Mouse (Mus musculus): ENCODE results near the gene H2afv.
A peak's percentile ranks its signal among the peaks of the same experiment; 100 is the strongest.
"Not testable (repeated sequence)": the region's sequence is repeated elsewhere in the genome, so short reads cannot be mapped to it uniquely, and the experiment has no call there.

H2afv gene

DNA sequence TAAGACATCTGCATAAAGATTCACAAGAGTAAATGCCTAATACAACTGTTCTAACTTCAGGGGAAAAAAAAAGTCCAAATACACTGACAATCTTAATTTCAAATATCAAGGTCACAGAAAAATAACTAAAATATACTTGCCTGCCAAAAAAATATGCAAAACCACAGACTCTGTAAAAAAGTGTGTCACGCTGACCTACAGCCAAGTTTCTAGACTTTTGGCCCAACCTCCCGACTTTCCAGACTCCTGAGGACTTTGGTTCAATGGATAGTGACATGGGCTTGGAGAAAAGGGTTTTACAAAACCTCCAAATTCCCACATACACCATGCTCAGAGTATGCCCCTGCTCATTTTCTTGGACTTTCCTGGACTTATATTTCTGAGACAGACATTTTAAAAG is 24.3 kb upstream of the H2afv start:
- peak; percentile 23 for DNase-seq

DNA sequence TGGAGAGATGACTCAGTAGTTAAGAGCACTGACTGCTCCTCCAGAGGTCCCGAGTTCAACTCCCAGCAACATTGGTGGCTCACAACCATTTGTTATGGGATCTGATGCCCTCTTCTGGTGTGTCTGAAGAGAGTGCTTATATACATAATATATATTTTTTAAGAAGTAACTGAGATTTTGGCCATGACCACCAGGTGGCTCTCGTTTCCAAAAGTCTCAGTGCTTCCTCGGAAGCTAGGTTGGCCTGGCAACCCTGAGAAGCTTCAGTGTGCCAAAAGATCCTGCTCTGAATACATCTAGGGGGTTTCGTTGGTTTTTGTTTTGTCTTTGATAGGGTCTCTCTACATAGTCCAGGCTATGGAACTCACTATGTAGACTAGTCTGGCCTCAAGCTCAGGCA is 20.9 kb upstream of the H2afv start:
- DNase-seq = peak; percentile 28

GRCm38 (mm10) chr11:6463159-6463837 is 19.1 kb upstream of the H2afv start:
- no peak for DNase-seq

DNA sequence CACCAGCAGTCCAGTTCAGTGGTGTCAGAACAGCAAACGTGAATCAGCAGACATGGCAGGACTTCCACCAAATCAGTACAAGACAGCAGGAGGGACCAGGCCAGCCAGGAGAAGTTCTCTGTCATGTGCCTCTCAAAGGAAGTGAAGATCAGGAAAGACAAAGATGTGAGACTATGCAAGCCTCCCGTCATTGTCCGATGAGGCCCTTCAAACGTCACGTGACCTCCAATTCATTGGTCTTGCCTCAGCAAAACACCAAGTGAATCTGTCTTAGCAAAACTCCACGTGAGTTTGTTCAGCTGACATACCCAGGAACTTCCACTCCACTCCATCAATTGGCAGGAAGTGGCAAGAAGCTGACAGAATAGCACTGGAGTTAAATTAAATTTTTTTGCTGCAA is 11.8 kb upstream of the H2afv start:
- no peak for DNase-seq

DNA sequence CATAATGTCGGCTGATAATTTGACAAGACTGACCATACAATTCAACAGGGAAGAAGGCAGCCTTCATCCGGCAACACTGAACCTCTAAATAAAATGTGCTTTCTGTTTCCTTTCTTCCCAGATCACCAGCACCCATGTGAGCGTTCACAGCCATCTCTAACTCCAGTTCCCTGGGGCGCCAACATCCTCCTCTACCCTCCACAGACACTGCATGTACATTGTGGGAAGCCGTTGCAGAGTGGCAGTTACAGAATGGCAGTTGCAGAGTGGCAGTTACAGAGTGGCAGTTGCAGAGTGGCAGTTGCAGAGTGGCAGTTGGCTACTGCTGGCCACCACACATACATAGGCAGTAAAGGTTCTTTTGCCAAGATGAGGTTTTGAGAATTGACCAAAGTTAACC is 3.9 kb upstream of the H2afv start:
- DNase-seq = not testable (repeated sequence)

DNA sequence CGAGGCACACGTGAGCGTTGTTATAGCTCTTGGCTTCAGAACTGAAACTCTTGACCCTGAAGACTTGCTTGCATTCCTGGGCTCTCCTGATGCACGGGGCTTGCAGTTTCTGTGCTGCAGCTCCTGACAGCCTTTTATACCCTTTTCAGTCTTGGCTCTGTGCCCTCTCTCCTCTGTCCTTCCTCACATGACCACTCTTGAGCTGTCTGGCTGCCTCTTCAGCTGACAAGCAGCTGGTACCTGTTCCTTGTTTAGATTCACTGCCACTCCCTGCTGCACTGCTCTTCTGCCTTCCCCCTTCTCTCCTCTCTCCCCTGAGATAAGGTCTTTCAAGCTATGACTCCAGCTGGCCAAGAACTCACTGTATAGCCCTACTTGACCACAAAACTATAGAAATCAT is 3.2 kb upstream of the H2afv start:
- no peak for DNase-seq

- no peak for DNase-seq
Measured at GRCm38 (mm10) chr11:6445951-6446350, 1.7 kb upstream of the H2afv start.

DNA sequence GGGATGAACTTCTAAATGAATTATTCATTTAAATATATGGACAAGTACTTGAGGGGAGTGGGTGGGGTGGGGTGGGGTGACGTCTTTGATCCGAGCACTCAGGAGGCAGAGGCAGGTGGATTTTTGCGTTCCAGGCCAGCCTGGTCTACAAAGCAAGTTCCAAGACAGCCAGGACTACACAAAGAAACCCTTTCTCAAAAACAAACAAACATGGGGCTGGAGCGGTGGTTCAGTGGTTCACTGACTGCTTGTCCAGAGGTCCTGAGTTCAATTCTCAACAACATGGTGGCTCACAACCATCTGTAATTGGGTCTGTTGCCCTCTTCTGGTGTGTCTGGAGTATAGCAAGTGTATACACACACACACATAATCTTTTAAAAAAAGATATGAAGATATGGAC is 1.2 kb upstream of the H2afv start:
- DNase-seq = no peak

GRCm38 (mm10) chr11:6443727-6444076 is 541 bp downstream of the H2afv start:
- DNase-seq = no peak

DNA sequence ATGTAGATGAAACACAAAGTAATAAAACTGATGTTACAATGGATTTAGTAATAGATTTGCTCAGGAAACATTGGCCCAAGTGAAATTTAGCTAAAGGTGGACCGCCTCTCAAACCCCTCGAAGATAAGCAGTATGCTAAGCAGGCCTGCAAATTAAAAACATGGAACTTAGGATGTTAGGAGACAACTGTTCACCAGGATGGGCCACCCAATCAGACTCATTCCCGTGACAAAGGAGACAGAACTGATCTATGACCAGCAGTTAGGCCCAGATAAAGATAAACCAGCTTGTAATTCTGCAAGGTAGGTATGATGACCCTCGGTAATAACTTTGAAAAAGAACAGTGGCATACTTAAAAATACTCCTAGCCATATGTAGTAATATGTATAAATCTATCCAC is 1.1 kb downstream of the H2afv start:
- DNase-seq = no peak

GRCm38 (mm10) chr11:6442566-6442965 is 1.7 kb downstream of the H2afv start:
- DNase-seq = peak; percentile 23

DNA sequence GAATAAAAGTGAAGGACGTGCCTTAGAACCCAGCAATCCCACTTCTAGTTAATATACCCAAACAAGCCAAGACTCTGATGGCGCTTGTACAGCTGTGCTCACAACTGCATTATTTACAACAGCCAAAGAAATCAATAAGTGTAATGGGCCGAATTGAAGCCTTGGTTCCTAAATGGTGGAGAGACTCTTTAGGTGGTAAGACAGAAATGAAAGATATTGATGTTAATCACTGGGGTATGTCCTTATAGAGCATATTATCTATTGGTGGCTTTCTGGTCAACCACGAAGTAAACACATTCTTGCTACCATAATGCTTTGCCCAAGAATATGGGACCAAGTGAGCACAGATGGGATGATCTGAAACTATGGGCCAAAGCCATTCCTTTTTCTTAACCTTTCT is 4.1 kb downstream of the H2afv start:
- no peak for DNase-seq

DNA sequence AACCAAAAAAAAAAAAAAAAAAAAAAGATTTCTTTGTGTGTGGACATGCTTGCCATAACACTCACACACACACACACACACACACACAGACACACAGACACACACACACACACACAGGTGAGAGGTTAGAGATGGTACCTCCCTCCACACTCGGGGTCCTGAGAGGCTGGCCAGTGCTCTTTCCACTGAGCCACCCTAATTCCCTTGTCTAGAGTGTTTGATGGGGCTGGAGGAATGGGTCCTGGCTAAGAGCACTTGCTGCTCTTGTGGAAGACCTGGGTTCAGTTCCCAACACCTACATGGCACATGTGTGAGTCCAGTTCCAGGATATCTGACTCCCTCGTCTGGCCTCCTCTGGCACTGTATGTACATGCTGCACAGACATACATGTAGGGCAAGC is 6.6 kb downstream of the H2afv start:
- DNase-seq = no peak

DNA sequence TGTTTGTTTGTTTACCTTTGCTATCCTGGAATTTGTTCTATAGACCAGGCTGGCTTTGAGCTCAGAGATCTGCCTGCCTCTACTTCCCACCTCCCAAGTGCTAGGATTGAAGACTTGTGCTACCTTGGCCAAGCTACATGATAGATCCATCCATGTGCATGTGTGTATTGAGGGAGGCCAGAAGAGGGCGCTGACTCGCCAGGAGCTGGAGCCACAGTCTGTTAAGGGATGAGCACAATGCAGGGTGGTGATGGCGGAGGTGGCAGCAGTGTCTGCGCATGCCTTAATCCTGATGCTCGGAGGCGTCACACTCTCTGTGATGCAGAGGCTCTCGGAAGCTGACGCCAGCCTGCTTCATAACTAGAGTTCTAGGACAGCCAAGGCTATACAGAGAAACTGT is 7.8 kb downstream of the H2afv start:
- peak; percentile 33 for DNase-seq

DNA sequence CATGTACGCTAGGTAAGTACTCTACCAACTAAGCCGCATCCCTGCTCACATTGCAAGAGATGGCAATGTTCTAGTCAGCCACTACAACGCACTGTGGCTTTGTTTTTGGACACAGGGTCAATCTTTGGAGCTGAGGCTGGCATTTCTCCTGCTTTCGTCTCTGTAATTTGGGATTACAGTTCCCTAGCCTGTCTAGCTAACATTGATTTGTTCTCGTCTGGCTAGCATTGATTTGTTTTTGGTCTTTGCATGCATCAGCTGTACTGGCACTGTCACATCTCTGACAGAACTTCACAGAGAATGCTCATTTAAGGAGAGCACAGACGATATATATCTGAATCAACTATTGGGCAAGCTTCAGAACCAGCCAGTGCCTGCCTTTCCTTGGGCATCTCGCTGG is 14.1 kb downstream of the H2afv start:
- DNase-seq = no peak

DNA sequence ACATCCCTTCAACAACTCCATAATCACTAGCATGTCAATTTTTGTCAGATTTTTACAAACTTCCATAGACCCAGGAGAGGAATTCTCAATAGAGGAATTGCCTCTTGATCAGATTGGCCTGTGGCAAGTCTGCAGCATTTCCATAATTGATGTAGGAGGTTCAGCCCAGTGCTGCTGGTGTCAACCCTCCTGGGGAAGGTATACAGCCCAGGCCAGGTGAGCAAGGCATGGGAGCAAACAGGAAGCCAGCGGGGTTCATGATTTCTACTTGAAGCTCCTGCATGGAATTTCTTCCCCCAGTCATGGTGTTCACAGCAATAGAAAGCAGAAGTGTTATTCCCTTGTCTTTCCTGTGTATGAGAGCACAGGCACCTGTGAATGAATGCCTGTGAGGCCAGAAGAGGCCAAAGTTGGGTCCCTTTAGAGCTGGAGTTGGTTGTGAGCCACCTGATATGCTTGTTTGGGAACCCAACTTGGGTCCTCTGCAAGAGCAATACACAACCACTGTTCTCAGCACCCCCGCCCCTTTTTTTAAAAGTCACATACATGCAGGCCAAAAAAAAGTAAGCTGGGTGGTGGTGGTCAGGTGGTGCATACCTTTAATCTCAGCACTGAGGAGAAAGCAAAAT is 23.4 kb downstream of the H2afv start:
- no peak for DNase-seq

GRCm38 (mm10) chr11:6420283-6420703 is 23.9 kb downstream of the H2afv start:
- no peak for DNase-seq

DNA sequence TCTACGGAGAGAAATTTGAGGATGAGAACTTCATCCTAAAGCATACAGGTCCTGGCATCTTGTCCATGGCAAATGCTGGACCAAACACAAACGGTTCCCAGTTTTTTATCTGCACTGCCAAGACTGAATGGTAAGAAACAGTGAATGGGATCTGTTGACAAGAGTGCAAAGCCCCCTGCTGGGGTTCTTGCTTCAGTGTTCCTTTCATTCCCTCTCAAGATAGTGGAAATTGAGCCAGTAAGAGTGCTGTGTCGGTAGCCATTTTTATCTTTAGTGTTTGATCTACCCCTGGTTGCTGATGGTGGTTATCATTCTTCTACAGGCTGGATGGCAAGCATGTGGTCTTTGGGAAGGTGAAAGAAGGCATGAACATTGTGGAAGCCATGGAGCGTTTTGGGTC is 25.1 kb downstream of the H2afv start:
- not testable (repeated sequence) for DNase-seq

- no peak for DNase-seq
Measured at GRCm38 (mm10) chr11:6418751-6419150, 25.5 kb downstream of the H2afv start.

DNA sequence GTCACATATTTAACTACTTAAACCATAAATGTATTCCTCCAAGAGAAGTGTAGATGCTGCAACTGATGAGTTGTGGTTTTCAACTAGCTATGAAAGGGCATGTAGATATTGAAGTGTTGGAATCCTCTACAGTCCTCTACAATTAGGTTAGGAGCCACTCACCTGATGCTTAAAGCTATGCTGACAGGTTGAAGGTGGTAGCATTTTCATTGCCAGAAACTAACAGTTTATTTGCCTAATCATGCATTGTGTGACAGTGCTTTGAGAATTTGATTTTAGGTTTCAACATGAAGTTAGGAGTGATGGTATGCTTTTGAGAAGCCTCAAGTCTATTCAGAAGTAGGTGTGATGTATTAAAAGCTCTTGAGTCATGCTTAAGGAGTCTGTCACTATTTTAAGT is 26.8 kb downstream of the H2afv start:
- DNase-seq = no peak

DNA sequence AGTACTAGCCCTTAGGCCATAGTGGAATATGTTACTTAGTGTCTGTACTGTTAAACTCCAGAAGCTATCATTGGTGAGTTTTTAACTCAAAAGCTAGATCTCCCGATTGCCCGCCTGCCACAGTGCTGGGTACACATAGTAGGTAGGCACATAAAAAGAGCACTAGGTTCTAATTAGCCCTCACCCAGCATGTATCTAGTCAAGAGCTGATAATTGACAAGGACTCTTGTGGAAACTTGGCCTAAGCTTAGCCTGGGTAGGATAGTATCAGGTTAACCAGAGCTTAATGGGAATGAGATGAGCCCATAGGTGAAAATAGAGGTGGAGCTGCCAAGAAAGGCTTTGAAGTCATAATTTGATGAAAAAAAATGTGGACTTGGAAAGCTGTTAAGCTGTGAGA is 27.2 kb downstream of the H2afv start:
- DNase-seq = no peak

DNA sequence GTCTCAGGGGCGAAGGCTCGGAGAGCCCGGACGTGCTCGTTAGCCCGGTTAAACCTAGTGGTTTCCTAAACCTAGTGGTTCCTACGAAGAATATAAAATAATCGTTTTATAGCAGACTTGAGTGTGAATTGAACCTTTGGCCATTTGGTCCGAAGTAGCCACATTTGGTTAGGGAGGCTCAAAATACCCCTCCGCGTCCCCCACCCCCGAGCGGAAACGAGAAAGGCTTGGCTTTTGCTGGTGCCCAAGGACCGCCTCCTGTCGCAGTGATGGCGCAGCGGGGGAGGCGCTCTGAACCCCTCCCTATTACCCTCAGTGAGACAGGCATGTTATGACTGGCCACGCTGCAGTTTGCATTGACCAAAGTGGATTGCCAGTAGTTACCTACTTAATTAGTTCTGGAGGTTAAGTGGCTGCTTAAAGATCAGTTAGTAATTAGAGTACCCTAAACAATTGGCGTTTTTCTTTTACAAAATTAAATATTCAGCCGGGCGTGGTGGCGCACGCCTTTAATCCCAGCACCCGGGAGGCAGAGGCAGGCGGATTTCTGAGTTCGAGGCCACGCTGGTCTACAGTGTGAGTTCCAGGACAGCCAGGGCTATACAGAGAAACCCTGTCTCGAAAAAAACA is 27.7 kb downstream of the H2afv start:
- peak; percentile 80 for DNase-seq

DNA sequence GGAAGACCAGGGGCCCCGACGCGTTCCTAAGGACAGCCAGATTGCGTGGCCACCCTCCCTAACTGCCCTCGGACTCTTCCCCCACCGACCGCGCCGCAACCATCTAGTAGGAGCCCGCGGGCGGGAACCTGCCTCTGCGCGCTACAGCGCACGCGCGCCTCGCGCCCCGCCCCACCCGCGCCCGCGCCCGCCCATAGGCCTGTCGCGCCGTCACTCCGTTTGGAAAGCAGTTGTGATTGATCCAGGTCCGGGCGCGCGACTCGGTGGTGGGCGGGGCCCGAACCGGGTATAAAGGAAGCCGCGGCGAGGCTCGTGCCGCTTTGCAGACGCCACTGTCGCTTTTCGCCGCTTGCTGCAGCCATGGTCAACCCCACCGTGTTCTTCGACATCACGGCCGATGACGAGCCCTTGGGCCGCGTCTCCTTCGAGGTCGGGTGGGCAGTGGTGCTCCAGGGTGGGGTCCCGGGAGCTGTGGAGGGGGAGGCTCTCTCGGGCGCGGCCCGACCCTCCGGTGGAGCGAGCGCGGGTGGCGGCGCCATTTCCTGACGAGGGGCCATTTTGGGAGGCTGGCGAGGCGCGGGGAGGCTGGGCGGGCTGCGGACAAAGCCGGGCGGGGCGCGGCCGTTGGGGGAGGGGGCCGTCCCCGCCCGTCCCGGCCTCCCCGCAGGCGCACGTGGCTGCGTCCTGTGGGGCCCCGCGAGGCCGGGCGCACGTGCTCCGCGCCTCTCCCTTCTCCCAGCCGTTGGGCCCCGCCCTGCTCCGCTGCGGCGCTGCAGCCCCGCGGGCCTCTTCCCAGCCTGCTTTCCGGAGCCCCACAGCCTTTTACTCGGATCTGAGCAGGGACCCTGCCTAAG is 28.5 kb downstream of the H2afv start:
- peak; percentile 98 for DNase-seq

Data from kidney, adult 11 months (tissue).